Mouse (Mus musculus): Measurements from ENCODE around the gene Snx20. TPM values are rescaled to one million over a fixed set of nuclear protein-coding genes. Genes with fewer than 3 reads are reported as not detected.

The Snx20 gene
- total and polyA plus RNA-seq, 2 experiments from 2014 or later = 1.6 to 1.9 TPM

GRCm38 (mm10) chr8:88604065-88605038, 31.6 kb downstream of the Snx20 start:
- Histone ChIP-seq H3K27me3 (ENCODE audit: insufficient read depth, low read length) (no peaks in the 10 kb centered on the region), H3K4me1 (ENCODE audit: insufficient read depth) (peaks cover 10% of the 10 kb centered on the region; the same call in 1 of the 2 replicates), H3K36me3 (ENCODE audit: insufficient read depth) (no peaks in the 10 kb centered on the region), H3K9ac (peak overlapping the region; percentile 46), H3K9me3 (ENCODE audit: low read length) (no peaks in the 10 kb centered on the region), H3K27ac (ENCODE audit: low read depth, low read length) (no peak overlapping the region), H3K4me3 (ENCODE audit: low read depth, low read length) (peak overlapping the region; percentile 32), H3K4me2 (ENCODE audit: low read depth) (peak overlapping the region; percentile 64)
- DNase-seq = peak; percentile 78
- ATAC-seq = peak; percentile 89
- TF ChIP-seq CTCF (IDR thresholded peaks at IDR 0.05; ENCODE audit: low read depth) = no peak
- 6% methylated on average over 20 of the region's 20 CpGs for WGBS

DNA sequence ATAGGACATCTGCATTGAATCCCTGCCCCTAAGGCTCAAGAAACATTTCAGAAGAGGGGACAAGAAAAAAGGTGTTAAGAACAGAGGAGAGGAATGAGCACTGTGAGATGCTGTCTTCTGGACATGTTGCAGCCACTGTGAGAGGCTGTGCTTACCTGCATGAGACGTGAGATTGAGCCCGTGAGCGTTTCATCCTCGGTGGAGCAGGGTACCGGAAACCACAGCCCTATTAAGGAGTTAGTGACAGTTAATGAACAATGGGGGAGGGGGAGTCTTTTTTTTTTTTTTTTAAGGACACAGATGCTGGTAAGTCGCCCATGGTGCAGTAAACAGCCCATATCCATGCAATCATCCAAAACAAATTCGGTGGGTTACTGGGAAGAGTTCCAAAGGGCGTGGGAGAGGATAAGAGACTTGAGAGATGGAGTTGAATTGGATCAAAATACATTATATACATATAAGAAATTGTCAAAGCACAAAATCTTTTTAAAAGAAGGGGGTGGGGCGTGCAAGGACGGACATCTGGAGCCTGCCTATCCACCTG, 32.4 kb downstream of the Snx20 start:
- peak; percentile 25 for ATAC-seq
- 2% methylated on average over 10 of the region's 10 CpGs for WGBS
- Histone ChIP-seq H3K9ac (peak overlapping the region; percentile 46), H3K4me1 (ENCODE audit: insufficient read depth) (peaks cover 10% of the 10 kb centered on the region; the same call in 1 of the 2 replicates), H3K4me2 (ENCODE audit: low read depth) (peak overlapping the region; percentile 64), H3K27ac (ENCODE audit: low read depth, low read length) (no peak overlapping the region), H3K27me3 (ENCODE audit: insufficient read depth, low read length) (no peaks in the 10 kb centered on the region), H3K4me3 (ENCODE audit: low read depth, low read length) (peak overlapping the region; percentile 32), H3K36me3 (ENCODE audit: insufficient read depth) (no peaks in the 10 kb centered on the region), H3K9me3 (ENCODE audit: low read length) (no peaks in the 10 kb centered on the region)
- DNase-seq = peak; percentile 11
- TF ChIP-seq CTCF (IDR thresholded peaks at IDR 0.05; ENCODE audit: low read depth) = no peak

GRCm38 (mm10) chr8:88599491-88599890, 36.4 kb downstream of the Snx20 start:
- H3K4me2 ChIP-seq (ENCODE audit: low read depth) = no peak overlapping the region
- no peak for TF ChIP-seq CTCF (IDR thresholded peaks at IDR 0.05; ENCODE audit: low read depth)
- H3K4me1 ChIP-seq (ENCODE audit: insufficient read depth) = peaks cover 6% of the 10 kb centered on the region; the same call in 1 of the 2 replicates
- DNase-seq (no peak), ATAC-seq (no peak)
- no peaks in the 10 kb centered on the region for H3K27me3 ChIP-seq (ENCODE audit: insufficient read depth, low read length)
- H3K36me3 ChIP-seq (ENCODE audit: insufficient read depth) = no peaks in the 10 kb centered on the region
- no peak overlapping the region for H3K9ac ChIP-seq
- no peak overlapping the region for H3K4me3 ChIP-seq (ENCODE audit: low read depth, low read length)
- H3K27ac ChIP-seq (ENCODE audit: low read depth, low read length) = no peak overlapping the region
- 75% methylated on average over 7 of the region's 7 CpGs for WGBS
- no peaks in the 10 kb centered on the region for H3K9me3 ChIP-seq (ENCODE audit: low read length)

DNA sequence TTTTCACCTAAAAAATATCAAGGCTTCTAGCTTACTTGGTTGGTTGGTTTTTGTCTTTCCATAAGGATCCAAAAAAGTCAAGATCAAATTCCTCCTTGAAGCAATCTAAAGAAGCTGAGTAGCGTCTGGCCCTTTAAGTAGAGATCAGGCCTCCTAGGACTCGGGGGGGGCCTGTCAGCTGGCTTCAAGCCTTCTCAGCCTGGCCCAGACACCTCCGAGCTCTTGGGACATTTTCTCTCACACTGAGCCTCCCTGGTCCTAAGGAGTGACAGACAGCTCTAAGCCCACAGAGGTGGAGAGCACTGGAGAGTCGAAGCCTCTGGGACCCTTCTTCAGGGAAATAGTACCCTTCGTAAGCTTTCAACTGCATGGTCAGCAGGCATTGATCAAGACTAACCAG, 37.4 kb downstream of the Snx20 start:
- no peak for TF ChIP-seq CTCF (IDR thresholded peaks at IDR 0.05; ENCODE audit: low read depth)
- H3K4me2 ChIP-seq (ENCODE audit: low read depth) = no peak overlapping the region
- no peaks in the 10 kb centered on the region for H3K9me3 ChIP-seq (ENCODE audit: low read length)
- H3K9ac ChIP-seq = no peak overlapping the region
- no peak for ATAC-seq
- H3K36me3 ChIP-seq (ENCODE audit: insufficient read depth) = no peaks in the 10 kb centered on the region
- no peaks in the 10 kb centered on the region for H3K4me1 ChIP-seq (ENCODE audit: insufficient read depth)
- no peak for DNase-seq
- no peak overlapping the region for H3K27ac ChIP-seq (ENCODE audit: low read depth, low read length)
- H3K27me3 ChIP-seq (ENCODE audit: insufficient read depth, low read length) = no peaks in the 10 kb centered on the region
- no peak overlapping the region for H3K4me3 ChIP-seq (ENCODE audit: low read depth, low read length)
- 75% methylated on average over 5 of the region's 5 CpGs for WGBS

DNA sequence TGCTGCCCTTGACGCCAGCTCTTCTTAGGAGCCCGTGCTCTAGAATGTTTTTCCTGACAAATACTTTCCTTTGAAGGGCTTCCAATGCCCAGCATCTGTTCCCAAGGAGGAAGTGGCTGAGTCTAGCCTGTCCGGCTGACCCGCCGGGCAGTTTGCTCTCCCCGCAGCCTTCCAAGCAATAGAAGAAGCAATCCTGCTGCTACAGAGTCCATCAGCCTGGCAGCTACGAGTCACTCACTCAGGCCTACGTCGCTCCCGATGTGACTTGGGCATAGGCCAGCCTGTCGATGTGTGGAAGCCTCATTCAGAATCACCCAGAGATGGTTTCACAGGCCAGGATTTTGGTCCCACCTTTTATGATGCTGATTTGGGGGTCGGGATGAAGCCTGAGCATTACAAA, 39.9 kb downstream of the Snx20 start:
- TF ChIP-seq CTCF (IDR thresholded peaks at IDR 0.05; ENCODE audit: low read depth) = no peak
- H3K4me2 ChIP-seq (ENCODE audit: low read depth) = no peak overlapping the region
- ATAC-seq = no peak
- H3K36me3 ChIP-seq (ENCODE audit: insufficient read depth) = no peaks in the 10 kb centered on the region
- H3K4me1 ChIP-seq (ENCODE audit: insufficient read depth) = no peaks in the 10 kb centered on the region
- WGBS = 72% methylated on average over 12 of the region's 12 CpGs
- H3K4me3 ChIP-seq (ENCODE audit: low read depth, low read length) = no peak overlapping the region
- no peak overlapping the region for H3K9ac ChIP-seq
- no peak overlapping the region for H3K27ac ChIP-seq (ENCODE audit: low read depth, low read length)
- no peaks in the 10 kb centered on the region for H3K9me3 ChIP-seq (ENCODE audit: low read length)
- DNase-seq = no peak
- H3K27me3 ChIP-seq (ENCODE audit: insufficient read depth, low read length) = no peaks in the 10 kb centered on the region

DNA sequence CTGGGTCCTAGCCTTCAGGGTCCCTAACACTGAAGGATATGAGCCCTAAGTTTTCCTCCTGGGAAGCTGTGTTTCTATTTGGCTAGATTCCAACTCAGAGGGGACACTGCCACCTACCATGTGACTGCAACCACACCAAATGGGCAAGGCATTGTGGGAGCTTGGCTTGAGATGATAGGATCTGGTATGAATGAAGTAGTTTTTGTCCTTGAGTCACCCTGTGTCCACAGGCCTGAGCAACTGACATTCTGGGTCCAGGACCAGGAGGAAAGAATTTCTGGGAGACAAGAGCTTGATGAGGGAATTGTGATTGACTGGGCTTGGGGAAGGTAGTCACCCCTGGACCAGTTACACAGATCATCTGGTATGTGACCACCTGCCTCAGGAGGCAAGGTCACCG, 42.0 kb downstream of the Snx20 start:
- H3K27me3 ChIP-seq (ENCODE audit: insufficient read depth, low read length) = no peaks in the 10 kb centered on the region
- TF ChIP-seq CTCF (IDR thresholded peaks at IDR 0.05; ENCODE audit: low read depth) = no peak

DNA sequence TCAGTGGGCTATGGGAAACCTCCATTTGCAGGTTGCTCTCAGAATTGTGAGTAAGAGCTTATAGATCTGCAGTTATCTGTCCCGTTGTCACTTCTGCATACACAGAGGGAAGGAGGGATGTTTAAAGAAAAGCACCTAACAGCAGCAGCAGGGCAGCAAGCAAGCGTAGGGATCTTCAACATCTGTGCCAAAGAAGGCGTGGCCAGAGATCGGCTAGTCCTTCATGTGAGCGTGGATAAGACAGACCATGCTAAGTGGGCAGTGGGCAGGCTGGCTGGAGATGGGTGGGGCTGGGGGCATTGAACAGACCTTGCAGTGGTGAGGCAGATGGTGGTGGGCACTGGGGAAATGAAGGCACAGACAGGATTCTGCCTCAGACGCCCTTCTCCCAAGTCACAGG, 45.7 kb downstream of the Snx20 start:
- ATAC-seq = no peak
- H3K9ac ChIP-seq = no peak overlapping the region
- H3K4me1 ChIP-seq (ENCODE audit: insufficient read depth) = no peaks in the 10 kb centered on the region
- H3K27ac ChIP-seq (ENCODE audit: low read depth, low read length) = no peak overlapping the region
- no peak for TF ChIP-seq CTCF (IDR thresholded peaks at IDR 0.05; ENCODE audit: low read depth)
- no peak overlapping the region for H3K4me3 ChIP-seq (ENCODE audit: low read depth, low read length)
- H3K36me3 ChIP-seq (ENCODE audit: insufficient read depth) = no peaks in the 10 kb centered on the region
- H3K27me3 ChIP-seq (ENCODE audit: insufficient read depth, low read length) = no peaks in the 10 kb centered on the region
- no peaks in the 10 kb centered on the region for H3K9me3 ChIP-seq (ENCODE audit: low read length)
- DNase-seq = no peak
- no peak overlapping the region for H3K4me2 ChIP-seq (ENCODE audit: low read depth)
- WGBS = 68% methylated on average over 6 of the region's 6 CpGs

More for the DNA sequence above, 42.0 kb downstream of the Snx20 start:
- DNase-seq (no peak), ATAC-seq (no peak)
- Histone ChIP-seq H3K9ac (no peak overlapping the region), H3K4me1 (ENCODE audit: insufficient read depth) (no peaks in the 10 kb centered on the region), H3K27ac (ENCODE audit: low read depth, low read length) (no peak overlapping the region), H3K9me3 (ENCODE audit: low read length) (no peaks in the 10 kb centered on the region), H3K4me2 (ENCODE audit: low read depth) (no peak overlapping the region), H3K36me3 (ENCODE audit: insufficient read depth) (no peaks in the 10 kb centered on the region), H3K4me3 (ENCODE audit: low read depth, low read length) (no peak overlapping the region)
- WGBS = 93% methylated on average over 1 of the region's 1 CpGs
